ENCODE assay signal across 9 mouse cellular contexts in genomic region chr16:11109198-11109740, GRCm38 (mm10). TPM values are rescaled to one million over a fixed set of nuclear protein-coding genes. Genes with fewer than 3 reads are reported as not detected.
DNase-seq lines count a peak whose midpoint lies in the region; ATAC-seq lines count a peak whose summit lies in the region.
"Had no signal": no experiment of that assay in that cellular context is flagged by ENCODE, and none has a peak within 500 bp of the region (broad histone marks: within the 10 kb centered on the region; RNA-seq: fewer than 3 reads in every experiment).

No protein-coding gene starts in this region.

- H3K4me3 ChIP-seq in midbrain, embryonic 14.5 days (replicated peaks; ENCODE audit: low read depth, low read length): no peak overlapping the region
- H3K4me3 ChIP-seq in midbrain, embryonic 13.5 days (replicated peaks): no peak overlapping the region
- no peak overlapping the region for H3K4me3 ChIP-seq in kidney, embryonic 15.5 days (replicated peaks)

- H3K27me3 ChIP-seq in midbrain, embryonic 14.5 days (ENCODE audit: control insufficient read depth, insufficient read depth, low read length): no peaks in the 10 kb centered on the region
- no peaks in the 10 kb centered on the region for H3K27me3 ChIP-seq in midbrain, embryonic 13.5 days
- no peaks in the 10 kb centered on the region for H3K27me3 ChIP-seq in kidney, embryonic 15.5 days

- 0 out of 2 replicates have a peak, but pooled peaks cover 7% of the 10 kb centered on the region for H3K36me3 ChIP-seq in midbrain, embryonic 14.5 days (ENCODE audit: control insufficient read depth, insufficient read depth, low read length)
- H3K36me3 ChIP-seq in midbrain, embryonic 13.5 days: peaks cover 20% of the 10 kb centered on the region
- H3K36me3 ChIP-seq in kidney, embryonic 15.5 days: peaks cover 40% of the 10 kb centered on the region

- no peaks in the 10 kb centered on the region for H3K4me1 ChIP-seq in midbrain, embryonic 14.5 days (ENCODE audit: control insufficient read depth, insufficient read depth, low read length)
- no peaks in the 10 kb centered on the region for H3K4me1 ChIP-seq in midbrain, embryonic 13.5 days (replicated peaks)
- no peaks in the 10 kb centered on the region for H3K4me1 ChIP-seq in kidney, embryonic 15.5 days

- H3K4me2 ChIP-seq in midbrain, embryonic 14.5 days (ENCODE audit: low read length): no peak overlapping the region
- no peak overlapping the region for H3K4me2 ChIP-seq in midbrain, embryonic 13.5 days (replicated peaks)
- no peak overlapping the region for H3K4me2 ChIP-seq in kidney, embryonic 15.5 days

- WGBS in midbrain, embryonic 14.5 days: 72% methylated on average over 4 of the region's 4 CpGs
- WGBS in midbrain, embryonic 13.5 days: 80% methylated on average over 4 of the region's 4 CpGs
- WGBS in kidney, embryonic 15.5 days: 70% methylated on average over 4 of the region's 4 CpGs

- H3K9ac ChIP-seq in midbrain, embryonic 14.5 days (replicated peaks; ENCODE audit: low read length): no peak overlapping the region
- H3K9ac ChIP-seq in midbrain, embryonic 13.5 days (replicated peaks): no peak overlapping the region
- no peak overlapping the region for H3K9ac ChIP-seq in kidney, embryonic 15.5 days

- no peaks in the 10 kb centered on the region for H3K9me3 ChIP-seq in midbrain, embryonic 14.5 days (ENCODE audit: control insufficient read depth, low read length)
- no peaks in the 10 kb centered on the region for H3K9me3 ChIP-seq in midbrain, embryonic 13.5 days
- H3K9me3 ChIP-seq in kidney, embryonic 15.5 days (replicated peaks): no peaks in the 10 kb centered on the region

- no peak overlapping the region for H3K27ac ChIP-seq in midbrain, embryonic 14.5 days (replicated peaks; ENCODE audit: low read depth, low read length)
- H3K27ac ChIP-seq in midbrain, embryonic 13.5 days: no peak overlapping the region
- no peak overlapping the region for H3K27ac ChIP-seq in kidney, embryonic 15.5 days

- no peak for ATAC-seq in midbrain, embryonic 14.5 days (ENCODE audit: low FRiP score, low TSS enrichment)
- ATAC-seq in midbrain, embryonic 13.5 days: no peak
- ATAC-seq in neutrophil, adult 5-6 weeks (ENCODE audit: extremely low read depth, insufficient number of reproducible peaks, low FRiP score, poor library complexity, severe bottlenecking): peak; percentile 58; the same call in 1 of the 2 replicates
- no peak for ATAC-seq in kidney, embryonic 15.5 days (replicated peaks; ENCODE audit: low FRiP score)

- peak; percentile 38 for DNase-seq in heart, adult 8-10 months (ENCODE audit: low spot score)
- no peak for DNase-seq in heart, adult 9 months (ENCODE audit: low spot score in 2 of 2)
- peak; percentile 74 for DNase-seq in midbrain, embryonic 14.5 days
- peak; percentile 42 for DNase-seq in R1 (ENCODE audit: low read depth, low spot score)
- no peak for DNase-seq in adrenal gland, adult 2 months
- DNase-seq: heart, adult 11 months had no signal

RNA-seq across cellular contexts. Expression of gene Txndc11, which starts 25.2 kb away (rescaled TPM):
- 10 to 100 TPM; 11.9 to 17.1 (median 12.5) TPM for total RNA-seq in heart, adult 8-10 months (2022)
- polyA plus RNA-seq in midbrain, embryonic 14.5 days (2014; fragmentation: Nextera tagmentation; extraction: Ambion mirVana): 28.7 and 34.6 TPM in 2 replicates
- polyA plus RNA-seq in midbrain, embryonic 13.5 days (2015; fragmentation: Nextera tagmentation; extraction: Ambion mirVana): 27.5 and 30.0 TPM in 2 replicates
- total RNA-seq in neutrophil, adult 5-6 weeks (2017): 44.1 and 46.4 TPM in 2 replicates
- total RNA-seq in adrenal gland, adult 2 months (2021): 10 to 100 TPM; 33.2 to 72.4 TPM
- 25.9 and 38.3 TPM in 2 replicates for polyA plus RNA-seq in adrenal gland, adult 2 months (2012; rRNA removed)
- polyA plus RNA-seq in kidney, embryonic 15.5 days (2015; fragmentation: Nextera tagmentation; extraction: Ambion mirVana): 32.8 and 35.7 TPM in 2 replicates

RNA-seq across cellular contexts. Expression of gene Litaf, which starts 43.3 kb away (rescaled TPM):
- total RNA-seq in heart, adult 8-10 months (2022): 10 to 100 TPM; 12.9 to 20.3 (median 14.4) TPM
- polyA plus RNA-seq in midbrain, embryonic 14.5 days (2014; fragmentation: Nextera tagmentation; extraction: Ambion mirVana): 20.7 and 32.0 TPM in 2 replicates
- 31.5 and 33.5 TPM in 2 replicates for polyA plus RNA-seq in midbrain, embryonic 13.5 days (2015; fragmentation: Nextera tagmentation; extraction: Ambion mirVana)
- total RNA-seq in neutrophil, adult 5-6 weeks (2017): 208 and 209 TPM in 2 replicates
- 10 to 100 TPM; 50.4 to 65.2 TPM for total RNA-seq in adrenal gland, adult 2 months (2021)
- polyA plus RNA-seq in adrenal gland, adult 2 months (2012; rRNA removed): 221 and 284 TPM in 2 replicates
- 122 and 123 TPM in 2 replicates for polyA plus RNA-seq in kidney, embryonic 15.5 days (2015; fragmentation: Nextera tagmentation; extraction: Ambion mirVana)

RNA-seq across cellular contexts. Expression of gene Snn, which starts 48.5 kb away (rescaled TPM):
- 10 to 100 TPM; 24.1 to 31.1 (median 28.1) TPM for total RNA-seq in heart, adult 8-10 months (2022)
- 129 and 169 TPM in 2 replicates for polyA plus RNA-seq in midbrain, embryonic 14.5 days (2014; fragmentation: Nextera tagmentation; extraction: Ambion mirVana)
- 133 and 140 TPM in 2 replicates for polyA plus RNA-seq in midbrain, embryonic 13.5 days (2015; fragmentation: Nextera tagmentation; extraction: Ambion mirVana)
- 214 and 226 TPM in 2 replicates for total RNA-seq in neutrophil, adult 5-6 weeks (2017)
- total RNA-seq in adrenal gland, adult 2 months (2021): 10 to 100 TPM in 1 of 2 experiments, 1 to 10 TPM in 1; 9.7 to 16.5 TPM
- polyA plus RNA-seq in adrenal gland, adult 2 months (2012; rRNA removed): 9.1 and 9.2 TPM in 2 replicates
- 37.7 and 40.6 TPM in 2 replicates for polyA plus RNA-seq in kidney, embryonic 15.5 days (2015; fragmentation: Nextera tagmentation; extraction: Ambion mirVana)

Comparison
In these comparisons a context has a peak if more than half of its experiments do, and no peak if none do; other contexts are left out.
1. DNase-seq: peak in heart, adult 8-10 months (single experiment), midbrain, embryonic 14.5 days (single experiment) and R1 (single experiment); none in heart, adult 9 months (0 of 2) and adrenal gland, adult 2 months (single experiment).